Mouse (Mus musculus) testis, postnatal 10 days (tissue): Measurements from ENCODE around the gene Sorcs3.

Source experiments
- DNase-seq: peaks from one replicate; pipeline ENCODE4 v3.0.0; 2021; ENCODE audit warnings: low spot score

Gene Sorcs3

GRCm38 (mm10) chr19:48205929-48206814 is at the start of gene Sorcs3:
TSS of gene Sorcs3 (plus strand) at chr19:48206025.
- peak; percentile 43 for DNase-seq

GRCm38 (mm10) chr19:48165341-48165740 is 40.5 kb upstream of the Sorcs3 start:
- no peak for DNase-seq

- DNase-seq, result no peak
Measured at GRCm38 (mm10) chr19:48167110-48167509, 38.7 kb upstream of the Sorcs3 start.

- no peak for DNase-seq
Measured at GRCm38 (mm10) chr19:48168284-48168683, 37.5 kb upstream of the Sorcs3 start.

GRCm38 (mm10) chr19:48174717-48175116 is 31.1 kb upstream of the Sorcs3 start:
- no peak for DNase-seq

GRCm38 (mm10) chr19:48203928-48204470 is 1.8 kb upstream of the Sorcs3 start:
- peak; percentile 77 for DNase-seq

GRCm38 (mm10) chr19:48204476-48204875 is 1.3 kb upstream of the Sorcs3 start:
- no peak for DNase-seq

- DNase-seq, result peak; percentile 45
Measured at GRCm38 (mm10) chr19:48204892-48205761, 698 bp upstream of the Sorcs3 start.

GRCm38 (mm10) chr19:48206861-48207730 is 1.3 kb downstream of the Sorcs3 start:
- DNase-seq, result no peak

- no peak for DNase-seq
Measured at GRCm38 (mm10) chr19:48207731-48208370, 2.0 kb downstream of the Sorcs3 start.

- no peak for DNase-seq
Measured at GRCm38 (mm10) chr19:48215379-48215778, 9.6 kb downstream of the Sorcs3 start.

GRCm38 (mm10) chr19:48237786-48238372 is 32.1 kb downstream of the Sorcs3 start:
- no peak for DNase-seq

- DNase-seq, result no peak
Measured at GRCm38 (mm10) chr19:48238391-48238790, 32.6 kb downstream of the Sorcs3 start.

- no peak for DNase-seq
Measured at GRCm38 (mm10) chr19:48240960-48241359, 35.1 kb downstream of the Sorcs3 start.

GRCm38 (mm10) chr19:48244036-48244435 is 38.2 kb downstream of the Sorcs3 start:
- no peak for DNase-seq

- DNase-seq, result peak; percentile 42
Measured at GRCm38 (mm10) chr19:48259223-48259622, 53.4 kb downstream of the Sorcs3 start.

- no peak for DNase-seq
Measured at GRCm38 (mm10) chr19:48260671-48261070, 54.8 kb downstream of the Sorcs3 start.

GRCm38 (mm10) chr19:48263750-48264149 is 57.9 kb downstream of the Sorcs3 start:
- no peak for DNase-seq

- no peak for DNase-seq
Measured at GRCm38 (mm10) chr19:48280273-48280672, 74.4 kb downstream of the Sorcs3 start.

GRCm38 (mm10) chr19:48282250-48282649 is 76.4 kb downstream of the Sorcs3 start:
- DNase-seq, result no peak

- DNase-seq, result no peak
Measured at GRCm38 (mm10) chr19:48283217-48283616, 77.4 kb downstream of the Sorcs3 start.
